Mouse (Mus musculus): ENCODE measurements around the gene Kcnip4. TPM values are rescaled to one million over a fixed set of nuclear protein-coding genes. Genes with fewer than 3 reads are reported as not detected.

Gene Kcnip4
- polyA plus RNA-seq, 1 experiment, result 0.12 TPM

GRCm38 (mm10) chr5:48345983-48346648, 1178.6 kb downstream of the Kcnip4 start:
- Histone ChIP-seq H3K27me3 (ENCODE audit: control insufficient read depth, insufficient read depth, insufficient read length) (no peaks in the 10 kb centered on the region), H3K79me2 (ENCODE audit: control insufficient read depth, insufficient read depth) (no peaks in the 10 kb centered on the region), H3K36me3 (ENCODE audit: control insufficient read depth, insufficient read depth) (no peaks in the 10 kb centered on the region), H3K79me3 (ENCODE audit: low read depth) (no peaks in the 10 kb centered on the region), H3K4me3 (ENCODE audit: insufficient read depth, poor library complexity, severe bottlenecking) (no peak overlapping the region), H3ac (ENCODE audit: control insufficient read depth, insufficient read length, low read depth) (no peak overlapping the region)
- TF ChIP-seq CEBPB (IDR thresholded peaks at IDR 0.05; ENCODE audit: low read depth), result no peak

GRCm38 (mm10) chr5:48345095-48345982, 1179.4 kb downstream of the Kcnip4 start:
- Histone ChIP-seq H3K27me3 (ENCODE audit: control insufficient read depth, insufficient read depth, insufficient read length) (no peaks in the 10 kb centered on the region), H3K4me3 (ENCODE audit: insufficient read depth, poor library complexity, severe bottlenecking) (no peak overlapping the region), H3ac (ENCODE audit: control insufficient read depth, insufficient read length, low read depth) (no peak overlapping the region), H3K79me2 (ENCODE audit: control insufficient read depth, insufficient read depth) (no peaks in the 10 kb centered on the region), H3K36me3 (ENCODE audit: control insufficient read depth, insufficient read depth) (no peaks in the 10 kb centered on the region), H3K79me3 (ENCODE audit: low read depth) (no peaks in the 10 kb centered on the region)
- TF ChIP-seq MAX (IDR thresholded peaks at IDR 0.05), result no peak
- TF ChIP-seq USF1 (IDR thresholded peaks at IDR 0.05; ENCODE audit: low read depth), result no peak
- no peak for TF ChIP-seq CEBPB (IDR thresholded peaks at IDR 0.05; ENCODE audit: low read depth)
- TF ChIP-seq CTCF (IDR thresholded peaks at IDR 0.05; ENCODE audit: control insufficient read depth, insufficient read depth, insufficient read length), result no peak
- TF ChIP-seq FOSL1 (IDR thresholded peaks at IDR 0.05; ENCODE audit: insufficient read depth, low read length, poor library complexity, severe bottlenecking), result no peak
- no peak for TF ChIP-seq MYOD1 (IDR thresholded peaks at IDR 0.05; ENCODE audit: control insufficient read depth, insufficient read length, low read depth)
- no peak for TF ChIP-seq MYOG (IDR thresholded peaks at IDR 0.05; ENCODE audit: control insufficient read depth, extremely low read depth, insufficient read length)

- TF ChIP-seq MAX (IDR thresholded peaks at IDR 0.05) (no peak), MYOD1 (IDR thresholded peaks at IDR 0.05; ENCODE audit: control insufficient read depth, insufficient read length, low read depth) (no peak), FOSL1 (IDR thresholded peaks at IDR 0.05; ENCODE audit: insufficient read depth, low read length, poor library complexity, severe bottlenecking) (no peak), CTCF (IDR thresholded peaks at IDR 0.05; ENCODE audit: control insufficient read depth, insufficient read depth, insufficient read length) (no peak), CEBPB (IDR thresholded peaks at IDR 0.05; ENCODE audit: low read depth) (no peak), USF1 (IDR thresholded peaks at IDR 0.05; ENCODE audit: low read depth) (no peak), MYOG (IDR thresholded peaks at IDR 0.05; ENCODE audit: control insufficient read depth, extremely low read depth, insufficient read length) (no peak)
- Histone ChIP-seq H3K4me3 (ENCODE audit: insufficient read depth, poor library complexity, severe bottlenecking) (no peak overlapping the region), H3K79me3 (ENCODE audit: low read depth) (no peaks in the 10 kb centered on the region), H3ac (ENCODE audit: control insufficient read depth, insufficient read length, low read depth) (no peak overlapping the region), H3K36me3 (ENCODE audit: control insufficient read depth, insufficient read depth) (no peaks in the 10 kb centered on the region), H3K27me3 (ENCODE audit: control insufficient read depth, insufficient read depth, insufficient read length) (no peaks in the 10 kb centered on the region), H3K79me2 (ENCODE audit: control insufficient read depth, insufficient read depth) (no peaks in the 10 kb centered on the region)
These were observed 1183.8 kb downstream of the Kcnip4 start for GRCm38 (mm10) chr5:48340808-48341433.
